Mouse (Mus musculus) right cerebral cortex, postnatal 10 days (tissue): ENCODE results near the gene Olfr693.
"Not testable (repeated sequence)": the region's sequence is repeated elsewhere in the genome, so short reads cannot be mapped to it uniquely, and the experiment has no call there.

ENCODE experiments used
- DNase-seq, 2 experiments: peaks; one replicate each; pipeline ENCODE4 v3.0.0; 2021; ENCODE audit warnings: low spot score in 2 of 2

Olfr693 gene

DNA sequence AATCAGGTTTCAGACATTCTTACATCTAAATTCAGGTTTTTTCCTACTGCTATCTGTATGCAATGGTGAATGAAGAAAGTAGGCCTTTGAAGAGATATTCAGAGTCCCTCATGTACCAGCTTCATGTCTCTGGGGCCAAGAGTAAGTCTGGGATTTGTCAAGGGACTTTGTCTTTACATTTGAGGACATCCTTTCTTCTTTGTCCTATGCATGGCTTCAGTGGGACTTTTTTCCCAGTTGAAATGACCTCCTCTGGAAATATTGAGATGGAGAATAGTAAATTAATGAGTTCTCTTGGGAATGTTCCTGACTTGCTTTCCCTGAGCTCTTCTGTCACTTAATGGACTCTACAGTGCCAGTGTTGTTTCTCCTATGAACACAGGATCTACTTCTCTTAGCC lies at the start of gene Olfr693:
Olfr693 (minus strand) TSS at position 101 of the 400 bp plus-strand sequence.
- no peak for DNase-seq

DNA sequence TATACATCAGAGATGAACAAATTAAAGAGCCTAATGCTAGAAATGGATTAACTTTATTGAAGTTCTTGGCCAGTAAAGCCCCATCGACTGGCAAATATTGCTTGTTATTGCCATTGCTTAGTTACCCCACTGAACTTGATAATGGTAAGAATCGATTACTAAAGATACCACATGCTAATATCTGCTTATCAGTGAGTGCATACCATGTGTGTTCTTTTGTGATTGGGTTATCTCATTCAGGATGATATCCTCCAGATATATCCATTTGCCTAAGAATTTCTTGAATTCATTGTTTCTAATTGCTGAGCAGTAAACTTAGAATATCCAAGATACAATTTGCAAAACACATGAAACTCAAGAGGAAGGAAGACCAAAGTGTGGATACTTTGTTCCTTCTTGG lies 45.3 kb upstream of the Olfr693 start:
- not testable (repeated sequence) for DNase-seq

DNA sequence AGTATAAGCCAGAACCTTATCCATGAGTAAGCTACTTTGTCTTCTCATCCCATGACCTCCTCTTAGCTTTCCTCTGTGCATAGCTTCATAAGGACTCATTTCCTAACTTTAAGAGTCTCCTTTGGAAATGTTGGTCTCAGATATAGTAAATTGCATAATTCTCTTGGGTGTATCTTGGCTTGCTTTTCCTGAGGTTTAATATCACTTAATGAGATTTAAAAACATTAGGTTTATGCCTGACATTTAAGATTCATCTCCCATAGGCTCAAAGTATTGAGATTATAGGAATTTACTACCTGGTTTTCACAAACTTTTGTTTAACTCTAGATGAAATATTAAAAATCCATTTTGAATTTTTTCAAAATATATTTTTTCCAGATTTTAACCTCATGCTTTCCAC lies 35.9 kb upstream of the Olfr693 start, which contains the start of gene Olfr695:
Olfr695 (minus strand) TSS at position 101 of the 400 bp plus-strand sequence.
- DNase-seq, result no peak

DNA sequence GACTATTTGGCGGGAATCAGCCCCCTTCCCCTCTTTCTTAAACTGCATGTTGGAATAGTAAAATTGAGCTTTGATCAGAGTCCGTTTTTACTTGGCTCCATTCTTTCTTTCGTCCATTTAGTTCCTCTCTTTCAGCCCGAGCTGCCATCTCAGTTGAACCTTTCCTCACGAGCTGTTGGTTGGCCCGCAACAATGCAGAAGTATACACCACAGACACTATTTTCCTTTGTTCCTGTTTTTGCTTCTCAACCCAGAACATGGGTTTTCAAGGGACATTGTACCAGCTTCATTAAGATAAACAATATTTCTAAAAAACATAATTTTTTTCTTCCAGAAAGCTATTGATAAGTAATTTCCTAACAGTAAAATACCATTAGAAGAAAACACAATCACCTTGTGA lies 31.1 kb upstream of the Olfr693 start:
- no peak for DNase-seq

DNA sequence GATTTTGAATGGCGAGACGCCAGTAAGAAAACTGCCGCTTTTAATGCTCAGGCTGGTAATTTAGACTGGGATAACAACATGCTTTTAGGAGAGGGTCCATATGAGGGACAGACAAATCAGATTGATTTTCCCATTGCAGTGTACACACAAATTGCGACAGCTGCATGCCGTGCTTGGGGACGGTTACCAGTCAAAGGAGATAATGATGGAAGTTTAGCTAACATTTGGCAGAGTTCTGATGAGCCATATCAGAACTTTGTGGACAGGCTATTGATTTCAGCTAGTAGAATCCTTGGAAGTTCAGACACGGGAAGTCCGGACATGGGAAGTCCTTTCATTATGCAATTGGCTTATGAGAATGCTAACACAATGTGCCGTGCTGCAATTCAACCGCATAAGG lies 27.3 kb upstream of the Olfr693 start:
- not testable (repeated sequence) for DNase-seq

DNA sequence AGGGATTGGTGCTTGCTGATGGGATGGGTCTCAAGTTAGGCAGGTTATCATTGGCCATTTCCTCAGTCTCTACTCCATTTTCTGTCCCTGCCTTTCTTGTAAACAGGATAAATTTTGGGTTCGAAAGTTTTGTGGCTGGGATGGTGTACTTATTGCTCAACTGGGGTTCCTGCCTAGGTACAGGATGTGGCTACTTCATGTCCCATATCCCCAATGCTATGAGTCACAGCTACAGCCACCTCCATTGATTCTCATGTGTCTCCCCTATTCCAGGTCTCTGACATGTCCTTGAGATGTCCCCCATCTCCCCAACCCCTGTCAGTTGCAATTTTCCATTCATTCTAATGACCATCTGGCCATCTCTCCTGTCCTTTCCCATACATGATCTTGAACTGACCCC lies 16.5 kb upstream of the Olfr693 start:
- DNase-seq, result no peak

DNA sequence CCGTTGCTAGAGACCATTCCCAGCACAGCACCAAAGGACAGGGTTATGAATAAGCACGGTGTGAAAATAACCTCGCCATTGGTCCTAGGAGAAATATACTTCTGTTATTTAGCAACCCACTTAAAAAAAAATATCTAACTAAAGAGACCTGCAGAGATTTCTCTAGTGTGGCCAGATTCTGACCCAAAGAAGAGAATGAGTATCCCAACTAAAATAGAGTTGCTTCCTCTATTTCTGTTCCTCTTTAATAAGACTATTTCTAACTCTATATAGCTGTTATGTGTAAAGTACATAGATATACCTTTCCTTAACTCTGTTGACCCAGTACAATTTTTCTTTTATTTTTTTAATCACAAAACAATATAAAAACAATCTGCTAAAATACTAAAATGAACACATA lies 12.6 kb upstream of the Olfr693 start:
- no peak for DNase-seq

DNA sequence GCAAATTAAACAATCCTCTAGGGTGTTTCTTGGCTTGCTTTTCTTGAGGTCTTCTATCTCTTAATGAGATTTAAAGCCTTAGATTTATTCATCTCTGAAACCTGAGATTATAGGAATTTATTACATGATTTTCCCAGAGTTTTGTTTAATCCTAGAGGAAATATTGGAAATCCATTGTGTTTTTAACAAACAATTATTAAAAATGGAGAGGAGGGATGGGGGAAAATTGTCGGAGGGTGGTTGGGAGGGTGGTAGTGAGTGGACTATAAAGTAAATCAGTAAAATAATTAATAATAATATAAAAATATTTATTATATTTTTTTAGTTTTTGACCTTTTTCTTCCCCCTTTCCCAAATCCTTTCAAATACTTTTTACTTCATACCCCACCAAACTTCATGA lies 11.3 kb upstream of the Olfr693 start, which contains the start of gene Olfr694:
Olfr694 (minus strand) TSS at position 101 of the 400 bp plus-strand sequence.
- no peak for DNase-seq

DNA sequence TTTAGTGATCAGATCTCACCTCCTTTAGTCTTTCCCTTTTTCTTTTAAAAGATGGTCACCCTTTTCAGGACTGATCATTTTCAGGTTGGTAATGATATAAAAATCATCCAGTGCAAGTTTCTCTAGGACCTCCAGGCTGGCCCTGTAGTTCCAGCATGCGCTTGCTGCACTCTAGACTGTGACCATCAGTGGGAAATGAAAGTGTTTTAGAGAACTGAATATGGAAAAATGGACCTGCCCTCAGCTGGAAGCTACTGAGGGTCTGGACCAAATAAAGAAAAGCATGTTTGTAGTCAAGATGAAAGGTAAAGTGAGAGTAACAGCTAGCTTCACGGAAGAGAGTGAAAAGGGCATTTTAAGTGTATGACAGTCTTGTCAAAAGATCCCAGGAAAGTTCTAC lies 5.0 kb upstream of the Olfr693 start:
- DNase-seq, result no peak

DNA sequence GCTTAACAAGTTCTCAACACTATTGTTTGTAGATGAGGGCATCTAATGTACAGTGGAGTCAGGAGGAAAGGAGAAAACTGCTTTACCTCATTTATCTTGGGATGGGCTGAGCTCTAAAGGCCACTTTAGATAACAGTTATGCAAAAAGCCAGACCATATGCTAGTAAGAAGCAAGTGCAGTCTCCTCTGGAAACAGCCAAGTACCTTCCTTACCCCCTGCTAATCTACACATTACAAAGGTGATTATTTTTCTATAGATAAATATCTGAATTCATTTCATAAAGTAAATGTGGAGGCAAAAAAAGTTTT lies 28.1 kb downstream of the Olfr693 start:
- no peak for DNase-seq

DNA sequence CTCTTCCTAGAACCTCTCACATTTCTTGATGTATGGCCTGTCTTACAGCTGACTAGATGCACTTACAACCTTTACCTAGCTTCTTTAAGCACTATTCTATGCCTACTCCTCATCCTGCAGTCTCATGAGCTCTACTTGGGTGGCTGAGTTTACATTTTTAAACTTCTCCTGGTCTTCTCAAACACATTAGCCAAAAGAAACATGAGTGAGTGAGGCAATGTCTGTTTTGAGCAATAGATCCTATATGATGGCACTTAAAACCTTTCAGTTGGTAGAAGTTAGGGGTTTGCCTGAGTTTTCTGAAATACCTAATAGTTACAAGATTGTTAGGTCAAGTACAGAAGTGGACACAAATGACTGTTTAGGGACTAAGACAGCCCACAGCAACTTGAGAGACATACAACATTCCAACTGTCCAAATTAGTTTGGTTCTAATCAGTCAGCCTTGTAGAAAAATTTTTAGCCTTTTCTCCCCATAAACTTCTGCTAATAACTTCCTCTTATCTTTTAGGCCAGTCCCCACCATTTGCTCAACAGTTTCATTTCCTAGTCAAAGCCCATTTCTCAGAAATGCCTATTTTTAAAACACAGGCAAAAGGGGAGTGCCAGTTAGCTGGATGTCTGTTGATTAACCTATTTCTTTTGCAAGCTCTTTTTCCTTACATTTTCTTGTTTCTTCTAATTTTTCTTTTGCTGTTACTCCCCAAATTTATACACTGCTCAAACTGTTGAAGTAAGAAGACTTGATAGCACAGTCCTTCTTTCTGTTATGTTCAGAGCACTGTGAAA lies 28.6 kb downstream of the Olfr693 start:
- no peak for DNase-seq

DNA sequence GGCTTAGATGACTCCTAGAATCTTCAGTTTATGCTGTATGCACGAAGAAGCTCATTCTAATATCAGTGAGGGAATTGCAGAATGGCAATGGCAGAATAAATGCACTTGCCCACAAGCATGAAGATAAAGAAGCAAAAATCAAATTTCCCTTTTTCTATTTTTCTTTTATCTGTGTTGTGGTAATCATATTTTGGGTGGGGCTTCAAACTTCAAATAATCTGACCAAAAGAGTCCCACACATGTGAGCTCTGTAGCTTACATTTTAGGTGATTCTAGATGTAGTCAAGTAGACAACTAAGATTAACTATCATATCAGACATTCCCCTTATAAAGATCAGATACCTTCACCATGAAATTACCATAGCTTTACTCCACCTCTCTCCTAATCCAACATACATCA lies 30.6 kb downstream of the Olfr693 start:
- no peak for DNase-seq

DNA sequence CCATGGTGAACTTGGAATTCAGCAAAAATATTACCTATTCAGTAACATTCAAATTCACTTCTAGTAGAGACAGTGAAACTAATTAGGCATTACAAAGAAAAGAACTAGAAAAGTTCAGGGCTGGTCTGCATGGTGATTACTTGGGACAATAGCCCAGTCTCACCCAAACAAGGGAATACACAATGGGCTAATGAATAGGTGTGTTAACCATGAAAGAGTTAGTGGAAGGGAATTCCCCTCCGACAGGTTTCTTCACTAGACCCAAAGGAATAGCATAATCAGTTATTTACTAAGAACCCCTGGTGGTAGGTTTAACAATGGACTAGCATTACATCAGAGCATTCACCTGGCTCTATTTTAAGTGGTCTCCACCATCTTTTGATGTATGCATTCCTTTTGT lies 35.1 kb downstream of the Olfr693 start:
- DNase-seq, result no peak

DNA sequence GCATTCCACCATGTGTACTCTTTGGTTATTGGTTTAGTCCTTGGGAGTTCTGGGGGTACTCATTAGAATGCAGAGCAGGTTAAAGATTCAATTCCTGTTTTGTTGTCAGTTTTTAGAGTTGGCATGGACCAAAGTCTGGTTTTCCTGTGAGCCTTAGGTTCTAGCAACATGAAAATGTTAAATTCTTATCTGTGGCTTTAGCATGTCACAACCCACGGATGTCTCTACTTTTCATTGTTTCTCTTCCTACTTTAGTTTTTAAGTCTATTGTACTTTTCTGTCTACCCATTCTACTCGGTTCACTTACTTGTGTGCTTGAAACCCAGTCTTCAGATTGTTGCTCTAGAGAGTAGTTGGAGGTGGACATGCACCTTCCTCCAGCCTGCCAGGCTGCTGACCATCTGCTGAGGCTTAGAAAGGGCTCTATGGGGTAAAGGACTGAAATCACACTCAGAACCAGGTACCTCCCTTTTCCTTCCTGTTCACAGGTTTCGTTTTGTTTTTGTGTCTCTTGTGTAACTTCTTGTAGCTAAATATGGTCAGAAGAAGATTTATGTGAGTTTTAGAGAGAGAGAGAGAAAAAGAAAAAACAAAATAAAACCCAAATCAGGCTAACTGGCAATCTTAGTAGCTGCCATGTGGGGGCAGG lies 36.0 kb downstream of the Olfr693 start:
- DNase-seq, result no peak

DNA sequence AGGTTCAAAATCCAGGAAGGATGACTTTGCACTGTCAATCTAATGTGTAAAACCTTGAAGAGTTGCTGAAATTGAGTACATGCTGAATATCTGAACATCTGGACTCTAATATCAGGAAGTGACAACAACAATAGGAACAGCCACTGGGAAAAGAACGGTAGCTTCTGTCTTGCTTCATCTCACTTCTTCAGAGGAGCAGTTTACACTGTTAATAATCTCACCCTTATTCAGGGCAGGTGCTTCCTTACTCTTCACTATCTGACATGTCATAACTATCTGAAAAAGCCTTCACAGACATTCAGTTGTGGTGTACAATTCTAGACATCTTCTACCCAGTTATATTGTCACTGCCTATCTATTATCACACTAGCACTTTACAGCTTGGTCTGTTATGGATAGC lies 39.5 kb downstream of the Olfr693 start:
- no peak for DNase-seq

DNA sequence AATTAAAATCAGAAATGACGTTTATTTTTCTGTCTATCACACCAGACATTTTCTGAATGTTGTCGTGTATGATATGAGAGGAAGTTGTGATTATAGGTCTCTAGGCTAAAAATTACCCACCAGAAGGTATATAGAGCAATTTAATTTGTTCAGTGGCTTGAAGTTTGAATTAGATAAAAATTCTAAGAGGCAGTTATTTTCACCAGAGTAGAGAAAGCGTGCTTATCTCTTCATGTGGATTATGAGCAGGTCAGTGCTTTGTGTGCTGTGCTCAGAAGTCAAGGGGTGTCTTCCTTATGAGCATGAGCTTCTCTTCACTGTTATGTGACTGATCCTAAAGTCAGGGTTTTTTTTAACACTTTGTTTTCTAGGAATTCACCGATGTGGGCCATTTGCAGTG lies 44.8 kb downstream of the Olfr693 start:
- DNase-seq, result no peak
